Mouse (Mus musculus) testis, postnatal 14 days (tissue): ENCODE data around the gene Tmem238l.

Experiments
- DNase-seq: peaks from one replicate; pipeline ENCODE4 v3.0.0; 2021; ENCODE audit warnings: low spot score

Gene Tmem238l

GRCm38 (mm10) chr11:66975606-66976330 is 19.3 kb downstream of the Tmem238l start:
- DNase-seq: no peak

GRCm38 (mm10) chr11:66981336-66982115 is 25.1 kb downstream of the Tmem238l start:
- no peak for DNase-seq

- no peak for DNase-seq
These were observed 26.4 kb downstream of the Tmem238l start for GRCm38 (mm10) chr11:66982794-66983193.

GRCm38 (mm10) chr11:66983422-66984164 is 27.2 kb downstream of the Tmem238l start:
- DNase-seq: no peak

- DNase-seq: peak; percentile 12
These were observed 28.0 kb downstream of the Tmem238l start for GRCm38 (mm10) chr11:66984165-66985135.

GRCm38 (mm10) chr11:66985136-66985702 is 28.8 kb downstream of the Tmem238l start:
- DNase-seq: no peak

- no peak for DNase-seq
These were observed 35.7 kb downstream of the Tmem238l start for GRCm38 (mm10) chr11:66992150-66992549.

DNA sequence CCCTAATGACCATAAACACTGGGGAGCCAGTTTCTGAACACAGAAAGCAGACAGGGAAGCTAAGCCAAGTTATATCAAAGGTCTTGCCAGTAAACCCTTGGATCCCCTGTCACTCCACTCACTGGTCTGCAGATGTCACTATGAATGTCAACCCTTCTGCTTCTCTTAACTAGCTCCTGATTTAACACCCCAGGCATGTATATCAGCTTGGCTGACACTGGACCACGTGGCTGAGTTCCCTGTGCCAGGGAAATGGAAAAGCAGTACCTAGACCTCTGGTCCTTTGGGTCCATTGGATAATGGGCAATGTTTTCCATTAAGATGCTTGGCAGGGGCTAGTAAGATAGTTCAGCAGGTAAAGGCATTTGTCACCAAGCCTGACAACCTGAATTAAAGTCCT is 37.2 kb downstream of the Tmem238l start:
- DNase-seq: no peak

- DNase-seq: no peak
These were observed 40.0 kb downstream of the Tmem238l start for GRCm38 (mm10) chr11:66996446-66996845.

DNA sequence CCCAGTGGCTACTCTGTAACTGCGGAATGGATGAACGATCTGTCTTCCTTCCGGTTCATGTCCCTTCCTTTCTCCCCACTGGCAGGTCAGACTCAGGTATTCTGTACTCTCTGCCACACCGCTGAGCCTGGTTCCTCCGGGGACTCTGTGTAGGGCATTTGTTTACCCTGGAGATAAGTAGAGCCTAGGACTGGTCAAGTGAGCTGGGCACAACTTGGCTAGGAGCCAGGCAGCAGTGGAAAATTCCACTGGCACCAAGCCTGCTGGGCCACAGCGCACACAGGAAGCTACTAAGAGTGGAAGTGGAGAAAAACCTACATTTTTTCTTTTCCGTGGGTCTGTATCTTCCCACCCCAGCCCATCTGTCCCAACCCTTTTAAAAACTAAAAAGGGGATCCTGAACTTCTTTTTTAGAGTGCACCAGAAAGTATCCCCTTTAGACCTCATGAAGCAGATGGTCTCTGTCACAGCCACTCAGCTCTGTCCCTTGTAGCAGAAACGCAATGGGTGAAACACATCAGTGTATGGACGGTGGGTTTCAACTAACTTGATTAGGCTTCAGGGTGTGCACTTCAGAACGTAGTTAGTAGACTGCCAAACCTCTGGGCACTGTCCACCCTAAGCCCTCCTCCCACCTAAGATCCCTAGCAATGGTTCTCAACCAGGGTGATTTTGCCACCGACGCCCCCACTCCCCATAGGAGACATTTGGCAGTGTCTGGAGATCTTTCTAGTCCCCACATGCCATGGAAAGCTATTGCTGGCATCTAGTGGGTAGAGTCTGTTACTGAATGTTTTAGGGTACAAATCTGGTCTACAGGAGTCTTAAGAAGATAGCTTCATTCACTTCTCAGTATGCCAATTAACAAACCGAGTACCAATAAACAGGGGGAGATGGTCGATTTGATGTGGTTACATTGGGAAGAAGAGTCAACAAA is 42.3 kb downstream of the Tmem238l start:
- DNase-seq: peak; percentile 7

- no peak for DNase-seq
These were observed 44.2 kb downstream of the Tmem238l start for GRCm38 (mm10) chr11:67000671-67001070.

DNA sequence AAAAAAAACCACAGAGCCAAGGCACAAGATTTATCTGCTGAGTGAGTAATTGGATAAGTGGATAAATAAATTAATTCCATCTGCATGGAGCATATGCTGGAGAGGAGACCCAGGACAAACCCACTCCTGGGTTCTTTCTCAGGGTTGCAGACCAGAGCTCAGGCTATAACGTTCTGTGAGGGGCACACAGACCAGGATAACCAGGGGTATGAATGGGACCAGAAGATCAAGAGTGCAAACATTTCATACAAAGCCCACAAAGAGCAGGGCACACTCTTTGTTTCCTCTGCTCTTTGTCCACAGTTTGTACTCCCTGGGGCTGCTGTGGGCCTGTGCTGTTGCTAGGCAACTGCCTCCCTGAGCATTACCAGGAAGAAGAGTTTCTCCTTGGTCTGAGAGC is 45.3 kb downstream of the Tmem238l start:
- no peak for DNase-seq

- no peak for DNase-seq
These were observed 46.5 kb downstream of the Tmem238l start for GRCm38 (mm10) chr11:67002911-67003310.

DNA sequence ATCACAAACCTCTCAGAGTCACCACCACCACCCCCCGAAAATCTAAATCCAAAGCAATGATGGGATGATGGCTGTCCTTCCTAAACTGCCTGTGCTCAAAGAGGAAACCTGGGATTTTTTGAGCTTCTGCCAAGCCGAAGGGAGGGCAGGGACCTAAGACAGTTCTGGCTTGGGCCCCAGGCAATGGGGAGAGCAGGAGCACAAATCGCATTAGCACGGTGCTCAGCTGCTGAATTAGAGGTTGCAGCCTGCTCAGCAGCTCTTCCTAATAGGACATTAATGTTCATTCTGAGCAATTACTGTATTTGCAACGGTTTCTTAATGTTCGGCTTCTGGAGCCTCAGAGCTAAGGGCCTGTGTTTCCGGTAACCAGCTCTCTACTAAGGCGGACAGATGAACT is 51.5 kb downstream of the Tmem238l start:
- no peak for DNase-seq

DNA sequence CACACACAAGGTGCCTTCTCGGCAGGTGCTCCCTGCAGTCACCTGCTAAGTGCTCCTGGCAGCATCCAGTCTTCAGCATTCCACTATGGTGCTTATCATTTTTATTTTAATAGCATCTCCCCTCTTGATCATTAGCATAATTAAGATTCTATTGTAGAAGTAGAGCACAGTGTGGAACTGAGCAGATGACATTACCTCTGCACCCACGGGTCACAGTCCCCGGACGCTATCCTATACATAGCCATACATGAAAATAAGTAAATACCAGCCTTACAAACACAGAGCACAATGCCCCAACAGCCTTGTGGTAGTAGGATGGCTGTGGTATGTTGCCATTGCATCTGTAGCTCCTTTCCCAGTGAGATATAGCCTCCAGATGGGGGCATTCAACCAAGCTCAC is 52.1 kb downstream of the Tmem238l start:
- no peak for DNase-seq

DNA sequence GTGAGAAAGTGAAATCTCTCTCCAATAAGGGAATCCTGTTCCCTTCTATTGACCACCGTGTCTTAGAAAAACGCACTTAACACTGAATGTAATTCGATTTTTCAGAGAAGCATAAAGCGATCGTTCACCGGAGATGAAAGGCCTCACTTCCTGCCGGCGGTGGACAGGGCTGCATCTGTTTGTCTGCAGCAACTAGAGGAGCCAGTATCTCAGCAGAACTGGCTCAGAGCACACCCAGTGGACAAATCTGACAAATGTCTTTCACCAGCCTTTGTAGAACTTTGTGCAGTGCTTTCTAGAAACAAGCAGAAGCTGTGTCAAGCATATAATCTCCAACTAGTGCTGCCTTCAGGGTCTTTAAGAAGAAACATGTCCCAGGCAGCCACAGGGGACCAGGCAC is 54.0 kb downstream of the Tmem238l start:
- no peak for DNase-seq

DNA sequence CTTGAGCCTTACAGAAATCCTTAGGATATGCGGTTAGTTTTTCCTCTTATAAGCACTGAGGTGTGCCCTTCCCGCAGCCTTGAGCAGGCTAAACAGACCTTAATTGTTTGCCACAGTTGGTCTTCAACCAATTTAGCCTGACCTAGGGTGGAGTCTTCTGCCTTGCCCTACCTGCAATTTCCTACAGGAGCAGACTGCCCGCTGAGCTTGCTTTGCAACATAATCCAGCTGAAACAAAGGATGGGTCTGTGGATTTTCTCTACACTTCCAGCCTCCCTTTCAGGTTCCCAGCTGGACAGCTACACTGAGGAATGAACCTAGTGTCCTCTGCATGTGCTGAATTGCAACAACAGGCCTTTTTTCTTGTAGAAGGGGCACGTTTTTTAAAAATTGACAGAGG is 55.2 kb downstream of the Tmem238l start:
- DNase-seq: no peak
